Mouse (Mus musculus) urinary bladder, postnatal 0 days (tissue): ENCODE measurements around the gene Top2b. TPM values are rescaled to one million over a fixed set of nuclear protein-coding genes. Genes with fewer than 3 reads are reported as not detected.

ENCODE experiments used
- polyA plus RNA-seq: library from polyadenylated mRNA; unstranded; fragments of >200 nt; fragmentation: Nextera tagmentation; extraction: Ambion mirVana; gene quantifications from 2 replicates; pipeline ENCODE4 v1.2.1, GENCODE M21; 2015

Top2b gene
- 18.5 and 31.3 TPM in 2 replicates for polyA plus RNA-seq

GRCm38 (mm10) chr14:16364878-16365337 is at the start of gene Top2b:
Gene Top2b (plus strand): TSS chr14:16365179.

Other genes starting within 250 kb of the Top2b start
- 33.2 and 36.6 TPM in 2 replicates for gene Ngly1, start 115.9 kb upstream of the Top2b start, polyA plus RNA-seq
- gene Oxsm, start 115.4 kb upstream of the Top2b start, polyA plus RNA-seq = 1.9 and 2.5 TPM in 2 replicates